Mouse (Mus musculus) olfactory bulb, adult 2 months (tissue): ENCODE data around the gene Cisd3.

Experiments
- CTCF ChIP-seq: fragments of 200-500 bp; IDR thresholded peaks from 2 replicates; pipeline ENCODE4 v1.5.1; 2012; ENCODE audit warnings: low read depth, mild to moderate bottlenecking, low read length, moderate library complexity; ENCODE audit not compliant: insufficient read depth
- POLR2A ChIP-seq: fragments of 200-500 bp; IDR thresholded peaks from 2 replicates; pipeline ENCODE4 v1.6.1; 2012; ENCODE audit warnings: mild to moderate bottlenecking, low read depth, low read length, moderate library complexity; ENCODE audit not compliant: insufficient read depth

GRCm38 (mm10) chr11:97658751-97659266 lies 26.8 kb upstream of the Cisd3 start:
- no peak for TF ChIP-seq POLR2A
- no peak for TF ChIP-seq CTCF
